Mouse (Mus musculus) C2C12 (cell line): Measurements from ENCODE around the gene Ppp1r18. TPM values are rescaled to one million over a fixed set of nuclear protein-coding genes. Genes with fewer than 3 reads are reported as not detected.

Experiments
- H3K27me3 ChIP-seq: one replicate; pipeline ENCODE4 v1.6.1; 2011; ENCODE audit not compliant: control insufficient read depth, insufficient read depth, insufficient read length
- H3K36me3 ChIP-seq: one replicate; pipeline ENCODE4 v1.6.1; 2011; ENCODE audit not compliant: control insufficient read depth, insufficient read depth
- H3K4me3 ChIP-seq: one replicate; pipeline ENCODE4 v1.5.1; 2011; ENCODE audit warnings: mild to moderate bottlenecking, control low read depth; ENCODE audit not compliant: poor library complexity, insufficient read depth, severe bottlenecking
- H3K79me2 ChIP-seq: one replicate; pipeline ENCODE4 v1.6.1; 2011; ENCODE audit not compliant: control insufficient read depth, insufficient read depth
- H3K79me3 ChIP-seq: one replicate; pipeline ENCODE4 v1.6.1; 2011; ENCODE audit warnings: low read depth, control low read depth
- H3ac ChIP-seq: one replicate; pipeline ENCODE3; 2011; ENCODE audit warnings: low read depth; ENCODE audit not compliant: control insufficient read depth, insufficient read length
- CEBPB ChIP-seq: IDR thresholded peaks from one replicate; pipeline ENCODE4 v1.6.1; 2011; ENCODE audit warnings: low read depth, mild to moderate bottlenecking, control low read depth, moderate library complexity
- CTCF ChIP-seq: IDR thresholded peaks from one replicate; pipeline ENCODE4 v1.5.1; 2011; ENCODE audit not compliant: control insufficient read depth, insufficient read depth, insufficient read length
- FOSL1 ChIP-seq: IDR thresholded peaks from one replicate; pipeline ENCODE4 v1.8.0; 2011; ENCODE audit warnings: mild to moderate bottlenecking, low read length; ENCODE audit not compliant: poor library complexity, insufficient read depth, severe bottlenecking
- MAX ChIP-seq: IDR thresholded peaks from one replicate; pipeline ENCODE4 v1.6.1; 2011; ENCODE audit warnings: mild to moderate bottlenecking, control low read depth
- MYOD1 ChIP-seq: IDR thresholded peaks from one replicate; pipeline ENCODE4 v1.6.1; 2011; ENCODE audit warnings: low read depth; ENCODE audit not compliant: control insufficient read depth, insufficient read length
- MYOG ChIP-seq: IDR thresholded peaks from one replicate; pipeline ENCODE4 v1.6.1; 2011; ENCODE audit not compliant: control insufficient read depth, insufficient read length; ENCODE audit errors: extremely low read depth
- USF1 ChIP-seq: IDR thresholded peaks from one replicate; pipeline ENCODE4 v1.6.1; 2011; ENCODE audit warnings: low read depth, mild to moderate bottlenecking, control low read depth, moderate library complexity
- polyA plus RNA-seq: library from polyadenylated mRNA; unstranded; fragments of >200 nt; fragmentation: generic; extraction: Trizol; gene quantifications from one replicate; pipeline ENCODE4 v1.2.1, GENCODE M21; 2012; ENCODE audit warnings: missing spikeins

Ppp1r18 gene
- polyA plus RNA-seq, 1 experiment, result 84.2 TPM

- Histone ChIP-seq H3ac (peak overlapping the region; percentile 67), H3K36me3 (peaks cover 64% of the 10 kb centered on the region), H3K4me3 (peak overlapping the region; percentile 88), H3K79me3 (peaks cover 52% of the 10 kb centered on the region), H3K79me2 (peaks cover 78% of the 10 kb centered on the region), H3K27me3 (no peaks in the 10 kb centered on the region)
- TF ChIP-seq FOSL1 (no peak), MAX (no peak), USF1 (no peak), CTCF (no peak), MYOD1 (no peak), MYOG (no peak), CEBPB (no peak)
Measured at GRCm38 (mm10) chr17:35918276-35919059, 53.1 kb downstream of the Ppp1r18 start.

- H3K79me2 ChIP-seq, result peaks cover 71% of the 10 kb centered on the region
Measured at GRCm38 (mm10) chr17:35919060-35919715, 53.8 kb downstream of the Ppp1r18 start.

GRCm38 (mm10) chr17:35919864-35920301 lies 54.5 kb downstream of the Ppp1r18 start:
- peaks cover 43% of the 10 kb centered on the region for H3K79me3 ChIP-seq
- H3ac ChIP-seq, result no peak overlapping the region
- no peak overlapping the region for H3K4me3 ChIP-seq
- TF ChIP-seq MYOD1, result no peak
- H3K27me3 ChIP-seq, result no peaks in the 10 kb centered on the region
- peaks cover 65% of the 10 kb centered on the region for H3K36me3 ChIP-seq
- peaks cover 64% of the 10 kb centered on the region for H3K79me2 ChIP-seq

More at GRCm38 (mm10) chr17:35919060-35919715, 53.8 kb downstream of the Ppp1r18 start:
- Histone ChIP-seq H3ac (peak overlapping the region; percentile 25), H3K4me3 (peak overlapping the region; percentile 88), H3K36me3 (peaks cover 64% of the 10 kb centered on the region), H3K79me3 (peaks cover 49% of the 10 kb centered on the region), H3K27me3 (no peaks in the 10 kb centered on the region)
- TF ChIP-seq USF1 (no peak), CEBPB (peak; percentile 80), MYOD1 (peak; percentile 37)

- H3K4me3 ChIP-seq, result no peak overlapping the region
- no peaks in the 10 kb centered on the region for H3K27me3 ChIP-seq
- H3K36me3 ChIP-seq, result peaks cover 70% of the 10 kb centered on the region
- no peak for TF ChIP-seq USF1
- TF ChIP-seq MYOG, result no peak
- TF ChIP-seq FOSL1, result no peak
- no peak for TF ChIP-seq MAX
- no peak for TF ChIP-seq MYOD1
- TF ChIP-seq CTCF, result no peak
- TF ChIP-seq CEBPB, result no peak
- H3K79me2 ChIP-seq, result peaks cover 59% of the 10 kb centered on the region
- H3ac ChIP-seq, result no peak overlapping the region
- H3K79me3 ChIP-seq, result peaks cover 38% of the 10 kb centered on the region
Measured at GRCm38 (mm10) chr17:35920384-35920783, 55.0 kb downstream of the Ppp1r18 start.

GRCm38 (mm10) chr17:35920862-35921562 lies 55.6 kb downstream of the Ppp1r18 start:
- H3K4me3 ChIP-seq, result no peak overlapping the region
- H3K79me3 ChIP-seq, result peaks cover 32% of the 10 kb centered on the region
- no peak overlapping the region for H3ac ChIP-seq
- H3K36me3 ChIP-seq, result peaks cover 76% of the 10 kb centered on the region
- no peak for TF ChIP-seq MYOG
- no peak for TF ChIP-seq USF1
- TF ChIP-seq MYOD1, result no peak
- H3K27me3 ChIP-seq, result no peaks in the 10 kb centered on the region
- H3K79me2 ChIP-seq, result peaks cover 53% of the 10 kb centered on the region

GRCm38 (mm10) chr17:35921710-35922109 lies 56.3 kb downstream of the Ppp1r18 start:
- Histone ChIP-seq H3K79me3 (peaks cover 31% of the 10 kb centered on the region), H3K36me3 (peaks cover 83% of the 10 kb centered on the region), H3K79me2 (peaks cover 50% of the 10 kb centered on the region), H3ac (no peak overlapping the region), H3K4me3 (no peak overlapping the region), H3K27me3 (no peaks in the 10 kb centered on the region)
- TF ChIP-seq CEBPB (no peak), FOSL1 (no peak), MYOG (no peak), USF1 (no peak), MYOD1 (no peak), MAX (no peak), CTCF (no peak)
